In the genomic region with DNA sequence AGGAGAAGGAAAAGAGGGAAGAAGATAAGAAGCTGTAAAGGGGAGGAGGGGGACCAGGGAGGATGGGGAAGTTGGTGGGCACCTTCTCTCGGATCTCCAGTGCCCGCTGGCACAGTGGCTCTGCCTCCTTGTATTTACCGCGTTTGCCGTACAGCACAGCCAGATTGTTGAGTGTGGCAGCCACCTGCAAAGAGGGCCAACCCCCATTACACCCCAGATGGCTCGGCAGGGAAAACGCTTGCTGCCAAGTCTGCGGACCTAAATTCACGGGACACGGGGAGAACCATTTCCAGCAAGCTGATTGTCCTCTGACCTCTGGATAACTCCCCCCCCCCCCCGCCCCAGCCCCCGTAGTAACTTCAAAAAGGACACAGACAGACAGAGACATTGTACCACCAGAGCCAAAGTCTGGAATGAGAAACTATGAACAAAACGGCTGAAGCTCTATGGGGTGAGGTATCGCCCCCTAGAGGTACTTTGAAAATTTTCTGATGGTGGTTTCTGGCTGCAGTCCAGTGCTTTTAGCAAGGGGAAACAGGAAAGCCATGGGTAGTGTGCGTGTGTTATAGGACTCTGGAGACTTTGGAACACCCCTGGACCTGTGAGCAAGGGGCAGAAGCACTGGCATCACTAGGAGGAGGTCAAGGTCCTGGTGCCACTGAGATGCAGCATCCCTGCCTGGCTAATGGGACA, we compare ENCODE assay signal across 8 mouse cellular contexts. TPM values are rescaled to one million over a fixed set of nuclear protein-coding genes. Genes with fewer than 3 reads are reported as not detected.
A peak's percentile ranks its signal among the peaks of the same experiment; 100 is the strongest.
DNase-seq lines count a peak whose midpoint lies in the region; ATAC-seq and TF ChIP-seq lines count a peak whose summit lies in the region.

No protein-coding gene starts in this region.

- peaks cover 7% of the 10 kb centered on the region for H3K4me1 ChIP-seq in cortical plate, adult 2 months (ENCODE audit: control insufficient read depth, insufficient read depth, low read length)
- no peaks in the 10 kb centered on the region for H3K4me1 ChIP-seq in kidney, adult 2 months (ENCODE audit: control insufficient read depth, insufficient read depth, low read length)
- peaks cover 7% of the 10 kb centered on the region; the same call in 1 of the 2 replicates for H3K4me1 ChIP-seq in limb, embryonic 14.5 days (ENCODE audit: control insufficient read depth, insufficient read depth, low read length)
- no peaks in the 10 kb centered on the region for H3K4me1 ChIP-seq in midbrain, postnatal 0 days (ENCODE audit: insufficient read depth, low read length)

- no peak overlapping the region for H3K4me3 ChIP-seq in cortical plate, adult 2 months (ENCODE audit: insufficient read depth, low read length)
- no peak overlapping the region for H3K4me3 ChIP-seq in kidney, adult 2 months (ENCODE audit: insufficient read depth, low read depth, low read length)
- H3K4me3 ChIP-seq in limb, embryonic 14.5 days (replicated peaks; ENCODE audit: low read length), result 0 out of 2 replicates have a peak overlapping the region, but pooled peaks have one; percentile 4
- H3K4me3 ChIP-seq in midbrain, postnatal 0 days (ENCODE audit: low read depth, low read length), result no peak overlapping the region

- H3K36me3 ChIP-seq in kidney, adult 2 months (ENCODE audit: control insufficient read depth, insufficient read depth, low read length), result peaks cover under 1% of the 10 kb centered on the region
- peaks cover 32% of the 10 kb centered on the region for H3K36me3 ChIP-seq in limb, embryonic 14.5 days (ENCODE audit: control insufficient read depth, insufficient read depth, low read length)
- peaks cover 53% of the 10 kb centered on the region for H3K36me3 ChIP-seq in midbrain, postnatal 0 days (ENCODE audit: insufficient read depth, low read length)

- peak overlapping the region; percentile 39 for H3K4me2 ChIP-seq in limb, embryonic 14.5 days (replicated peaks; ENCODE audit: low read depth, low read length, severe bottlenecking)
- peak overlapping the region; percentile 5; the same call in 1 of the 2 replicates for H3K4me2 ChIP-seq in midbrain, postnatal 0 days (ENCODE audit: low read depth, low read length, poor library complexity, severe bottlenecking)

- peak; percentile 58 to 67 for DNase-seq in B cell, adult 2 months
- peak; percentile 62 for DNase-seq in MEL-GATA-1-ER (ENCODE audit: extremely low read depth, low read depth)
- DNase-seq in heart, adult 9 months (ENCODE audit: low spot score in 2 of 2), result peak; percentile 62 to 80
- peak; percentile 76 for DNase-seq in kidney, adult 2 months
- peak; percentile 91 for DNase-seq in limb, embryonic 14.5 days (ENCODE audit: low spot score)
- DNase-seq in midbrain, postnatal 0 days (ENCODE audit: low spot score), result peak; percentile 89
- no peak for DNase-seq in ovary, postnatal 36 days (ENCODE audit: low spot score)

- no peaks in the 10 kb centered on the region for H3K9me3 ChIP-seq in limb, embryonic 14.5 days (ENCODE audit: control insufficient read depth, low read length)
- H3K9me3 ChIP-seq in midbrain, postnatal 0 days (ENCODE audit: low read length), result no peaks in the 10 kb centered on the region

- no peak overlapping the region for H3K9ac ChIP-seq in limb, embryonic 14.5 days (ENCODE audit: low read depth, low read length, severe bottlenecking)
- H3K9ac ChIP-seq in midbrain, postnatal 0 days (replicated peaks; ENCODE audit: low read length, poor library complexity, severe bottlenecking), result no peak overlapping the region

- peak; percentile 60 for TF ChIP-seq CTCF in cortical plate, adult 2 months (IDR thresholded peaks at IDR 0.05; ENCODE audit: extremely low read depth, insufficient read depth, low read length)
- TF ChIP-seq CTCF in kidney, adult 2 months (conservative IDR thresholded peaks at IDR 0.05; ENCODE audit: insufficient read depth, insufficient read length, low read depth, low read length), result peak; percentile 50
- TF ChIP-seq CTCF in midbrain, postnatal 0 days (IDR thresholded peaks at IDR 0.05), result peak; percentile 85

- WGBS in kidney, adult 2 months, result 21% methylated on average over 15 of the region's 15 CpGs
- WGBS in limb, embryonic 14.5 days, result 14% methylated on average over 15 of the region's 15 CpGs
- WGBS in midbrain, postnatal 0 days, result 27% methylated on average over 15 of the region's 15 CpGs

- H3K27ac ChIP-seq in cortical plate, adult 2 months (ENCODE audit: insufficient read depth, low read length), result no peak overlapping the region
- H3K27ac ChIP-seq in kidney, adult 2 months (ENCODE audit: insufficient read depth, low read depth, low read length), result no peak overlapping the region
- H3K27ac ChIP-seq in limb, embryonic 14.5 days (replicated peaks; ENCODE audit: low read depth, low read length), result no peak overlapping the region
- no peak overlapping the region for H3K27ac ChIP-seq in midbrain, postnatal 0 days (ENCODE audit: low read depth, low read length)

- ATAC-seq in limb, embryonic 14.5 days (ENCODE audit: low FRiP score, low read depth), result peak; percentile 37; the same call in 1 of the 2 replicates
- ATAC-seq in midbrain, postnatal 0 days (ENCODE audit: low FRiP score), result peak; percentile 24; the same call in 1 of the 2 replicates

- H3K27me3 ChIP-seq in kidney, adult 2 months (replicated peaks; ENCODE audit: control insufficient read depth, insufficient read depth, low read length), result no peaks in the 10 kb centered on the region
- H3K27me3 ChIP-seq in limb, embryonic 14.5 days (ENCODE audit: control insufficient read depth, insufficient read depth, low read length), result no peaks in the 10 kb centered on the region
- no peaks in the 10 kb centered on the region for H3K27me3 ChIP-seq in midbrain, postnatal 0 days (ENCODE audit: insufficient read depth, low read length)

- no peak for TF ChIP-seq POLR2A in cortical plate, adult 2 months (IDR thresholded peaks at IDR 0.05; ENCODE audit: extremely low read depth, insufficient read depth, low read length)
- no peak for TF ChIP-seq POLR2A in kidney, adult 2 months (IDR thresholded peaks at IDR 0.05; ENCODE audit: low read depth, low read length)
- TF ChIP-seq POLR2A in limb, embryonic 14.5 days (IDR thresholded peaks at IDR 0.05; ENCODE audit: borderline replicate concordance, extremely low read depth, insufficient read depth, insufficient read length), result no peak

RNA-seq across cellular contexts. Expression of a gene that starts 7.7 kb away (rescaled TPM):
- 6.5 and 6.8 TPM in 2 replicates for polyA plus RNA-seq in cortical plate, adult 2 months (2012; rRNA removed)
- polyA plus RNA-seq in kidney, adult 2 months (2012; rRNA removed), result 8.1 and 9.4 TPM in 2 replicates
- polyA plus RNA-seq in limb, embryonic 14.5 days (2012; rRNA removed), result 89.4 and 116 TPM in 2 replicates
- 73.8 and 84.6 TPM in 2 replicates for polyA plus RNA-seq in limb, embryonic 14.5 days (2014; fragmentation: Nextera tagmentation; extraction: Ambion mirVana)
- total RNA-seq in midbrain, postnatal 0 days (2014; rRNA removed), result 61.8 and 62.6 TPM in 2 replicates
- polyA plus RNA-seq in midbrain, postnatal 0 days (2015; fragmentation: Nextera tagmentation; extraction: Ambion mirVana), result 22.5 and 22.9 TPM in 2 replicates

RNA-seq across cellular contexts. Expression of a gene that starts 8.8 kb away (rescaled TPM):
- polyA plus RNA-seq in cortical plate, adult 2 months (2012; rRNA removed), result 20.0 and 20.6 TPM in 2 replicates
- 60.7 and 62.8 TPM in 2 replicates for polyA plus RNA-seq in kidney, adult 2 months (2012; rRNA removed)
- polyA plus RNA-seq in limb, embryonic 14.5 days (2012; rRNA removed), result 19.5 and 20.4 TPM in 2 replicates
- 19.3 and 21.5 TPM in 2 replicates for polyA plus RNA-seq in limb, embryonic 14.5 days (2014; fragmentation: Nextera tagmentation; extraction: Ambion mirVana)
- total RNA-seq in midbrain, postnatal 0 days (2014; rRNA removed), result 24.5 and 28.5 TPM in 2 replicates
- polyA plus RNA-seq in midbrain, postnatal 0 days (2015; fragmentation: Nextera tagmentation; extraction: Ambion mirVana), result 20.0 and 22.2 TPM in 2 replicates

RNA-seq across cellular contexts. Expression of a gene that starts 9.1 kb away (rescaled TPM):
- 46.2 and 52.6 TPM in 2 replicates for polyA plus RNA-seq in cortical plate, adult 2 months (2012; rRNA removed)
- polyA plus RNA-seq in kidney, adult 2 months (2012; rRNA removed), result 116 and 134 TPM in 2 replicates
- 68.0 and 91.1 TPM in 2 replicates for polyA plus RNA-seq in limb, embryonic 14.5 days (2012; rRNA removed)
- 103 and 113 TPM in 2 replicates for polyA plus RNA-seq in limb, embryonic 14.5 days (2014; fragmentation: Nextera tagmentation; extraction: Ambion mirVana)
- total RNA-seq in midbrain, postnatal 0 days (2014; rRNA removed), result 46.7 and 47.4 TPM in 2 replicates
- polyA plus RNA-seq in midbrain, postnatal 0 days (2015; fragmentation: Nextera tagmentation; extraction: Ambion mirVana), result 85.5 and 85.7 TPM in 2 replicates

RNA-seq across cellular contexts. Expression of a gene that starts 13.2 kb away (rescaled TPM):
- polyA plus RNA-seq in cortical plate, adult 2 months (2012; rRNA removed), result 25.8 and 27.4 TPM in 2 replicates
- polyA plus RNA-seq in kidney, adult 2 months (2012; rRNA removed), result 30.2 and 34.0 TPM in 2 replicates
- 135 and 149 TPM in 2 replicates for polyA plus RNA-seq in limb, embryonic 14.5 days (2012; rRNA removed)
- polyA plus RNA-seq in limb, embryonic 14.5 days (2014; fragmentation: Nextera tagmentation; extraction: Ambion mirVana), result 52.6 and 58.2 TPM in 2 replicates
- 83.5 and 92.4 TPM in 2 replicates for total RNA-seq in midbrain, postnatal 0 days (2014; rRNA removed)
- 26.2 and 26.6 TPM in 2 replicates for polyA plus RNA-seq in midbrain, postnatal 0 days (2015; fragmentation: Nextera tagmentation; extraction: Ambion mirVana)

RNA-seq across cellular contexts. Expression of a gene that starts 37.2 kb away (rescaled TPM):
- polyA plus RNA-seq in cortical plate, adult 2 months (2012; rRNA removed), result 28.1 and 29.5 TPM in 2 replicates
- 37.1 and 41.1 TPM in 2 replicates for polyA plus RNA-seq in kidney, adult 2 months (2012; rRNA removed)
- 47.2 and 48.5 TPM in 2 replicates for polyA plus RNA-seq in limb, embryonic 14.5 days (2012; rRNA removed)
- polyA plus RNA-seq in limb, embryonic 14.5 days (2014; fragmentation: Nextera tagmentation; extraction: Ambion mirVana), result 36.8 and 52.4 TPM in 2 replicates
- 26.9 and 27.6 TPM in 2 replicates for total RNA-seq in midbrain, postnatal 0 days (2014; rRNA removed)
- polyA plus RNA-seq in midbrain, postnatal 0 days (2015; fragmentation: Nextera tagmentation; extraction: Ambion mirVana), result 47.1 and 52.2 TPM in 2 replicates
